Mouse (Mus musculus) liver, adult 2 months (tissue): Measurements from ENCODE around the gene Jarid2. TPM values are rescaled to one million over a fixed set of nuclear protein-coding genes. Genes with fewer than 3 reads are reported as not detected.
A peak's percentile ranks its signal among the peaks of the same experiment; 100 is the strongest.

Source experiments
- DNase-seq: peaks from one replicate; pipeline ENCODE4 v3.0.0-alpha.2; 2011; ENCODE audit warnings: low read depth, low spot score; ENCODE audit errors: extremely low read depth
- H3K27ac ChIP-seq: fragments of 200-500 bp; replicated peaks from 2 replicates; pipeline ENCODE4 v1.5.1; 2012; ENCODE audit warnings: low read depth, mild to moderate bottlenecking, control low read depth, inconsistent platforms, low read length; ENCODE audit not compliant: insufficient read depth
- H3K27me3 ChIP-seq: fragments of 200-500 bp; 2 replicates; pipeline ENCODE4 v1.6.1; 2012; ENCODE audit warnings: mild to moderate bottlenecking, moderate library complexity, low read length, inconsistent platforms; ENCODE audit not compliant: control insufficient read depth, insufficient read depth
- H3K36me3 ChIP-seq: fragments of 200-500 bp; 2 replicates; pipeline ENCODE4 v1.6.1; 2012; ENCODE audit warnings: low read length, inconsistent platforms; ENCODE audit not compliant: control insufficient read depth, insufficient read depth
- H3K4me1 ChIP-seq: fragments of 200-500 bp; 2 replicates; pipeline ENCODE4 v1.6.1; 2011; ENCODE audit warnings: low read length; ENCODE audit not compliant: control insufficient read depth, insufficient read depth
- H3K4me3 ChIP-seq: fragments of 200-500 bp; 2 replicates; pipeline ENCODE4 v1.5.1; 2011; ENCODE audit warnings: low read depth, mild to moderate bottlenecking, control low read depth, low read length, moderate library complexity; ENCODE audit not compliant: insufficient read depth
- H3K79me2 ChIP-seq: fragments of 200-500 bp; 2 replicates; pipeline ENCODE4 v1.6.1; 2012; ENCODE audit warnings: inconsistent platforms, mild to moderate bottlenecking, low read length, moderate library complexity; ENCODE audit not compliant: control insufficient read depth, insufficient read depth
- H3K9ac ChIP-seq: fragments of 200-500 bp; 2 replicates; pipeline ENCODE4 v1.6.1; 2012; ENCODE audit warnings: low read depth, mild to moderate bottlenecking, control low read depth, inconsistent platforms, low read length
- CTCF ChIP-seq: fragments of 200-500 bp; IDR thresholded peaks from 2 replicates; pipeline ENCODE4 v1.5.1; 2011; ENCODE audit warnings: low read depth, low read length, control low read depth
- POLR2A ChIP-seq: fragments of 200-500 bp; IDR thresholded peaks from 2 replicates; pipeline ENCODE4 v1.6.1; 2011; ENCODE audit warnings: low read length, control low read depth; ENCODE audit not compliant: insufficient read depth; ENCODE audit errors: extremely low read depth
- WGBS: fragments of 180-500 bp; shearing (Covaris S2); methylation state at CpG from one replicate; pipeline ENCODE4 v1.1.7; 2018; 5-methylcytosine and 5-hydroxymethylcytosine counted together
- polyA plus RNA-seq: library from polyadenylated mRNA; depleted of rRNA; stranded (reverse); fragments of >200 nt; gene quantifications from 2 replicates; pipeline ENCODE4 v1.2.3, GENCODE M21; 2012
- total RNA-seq: library from RNA; depleted of rRNA; stranded (reverse); fragments of >200 nt; gene quantifications from 2 replicates; pipeline ENCODE4 v1.2.3, GENCODE M21; 2014

Jarid2 gene
- total and polyA plus RNA-seq, 2 experiments, result 2.9 to 5.7 TPM

GRCm38 (mm10) chr13:44734441-44734840 lies 5.2 kb downstream of the Jarid2 start:
- peaks cover 11% of the 10 kb centered on the region for H3K4me1 ChIP-seq
- H3K27ac ChIP-seq, result no peak overlapping the region
- H3K4me3 ChIP-seq, result no peak overlapping the region
- TF ChIP-seq CTCF, result no peak
- no peak for TF ChIP-seq POLR2A
- no peaks in the 10 kb centered on the region for H3K27me3 ChIP-seq
- no peaks in the 10 kb centered on the region for H3K36me3 ChIP-seq
- no peak overlapping the region for H3K9ac ChIP-seq
- 72% methylated on average over 5 of the region's 5 CpGs for WGBS
- peaks cover 13% of the 10 kb centered on the region for H3K79me2 ChIP-seq
- no peak for DNase-seq

- Histone ChIP-seq H3K27ac (no peak overlapping the region), H3K27me3 (no peaks in the 10 kb centered on the region)
Observed at GRCm38 (mm10) chr13:44735088-44735690, 5.9 kb downstream of the Jarid2 start.

GRCm38 (mm10) chr13:44737297-44737696 lies 8.0 kb downstream of the Jarid2 start:
- H3K27me3 ChIP-seq, result no peaks in the 10 kb centered on the region
- H3K36me3 ChIP-seq, result no peaks in the 10 kb centered on the region
- no peak overlapping the region for H3K9ac ChIP-seq
- peaks cover 21% of the 10 kb centered on the region for H3K4me1 ChIP-seq
- 57% methylated on average over 1 of the region's 1 CpGs for WGBS
- H3K4me3 ChIP-seq, result no peak overlapping the region
- no peak overlapping the region for H3K27ac ChIP-seq
- DNase-seq, result peak; percentile 70
- TF ChIP-seq POLR2A (no peak), CTCF (no peak)
- H3K79me2 ChIP-seq, result peaks cover 38% of the 10 kb centered on the region

More at GRCm38 (mm10) chr13:44735088-44735690, 5.9 kb downstream of the Jarid2 start:
- WGBS, result 27% methylated on average over 1 of the region's 1 CpGs
- Histone ChIP-seq H3K4me3 (no peak overlapping the region), H3K4me1 (peaks cover 14% of the 10 kb centered on the region), H3K9ac (no peak overlapping the region), H3K79me2 (peaks cover 18% of the 10 kb centered on the region), H3K36me3 (no peaks in the 10 kb centered on the region)
- DNase-seq, result no peak
- TF ChIP-seq CTCF (no peak), POLR2A (no peak)

DNA sequence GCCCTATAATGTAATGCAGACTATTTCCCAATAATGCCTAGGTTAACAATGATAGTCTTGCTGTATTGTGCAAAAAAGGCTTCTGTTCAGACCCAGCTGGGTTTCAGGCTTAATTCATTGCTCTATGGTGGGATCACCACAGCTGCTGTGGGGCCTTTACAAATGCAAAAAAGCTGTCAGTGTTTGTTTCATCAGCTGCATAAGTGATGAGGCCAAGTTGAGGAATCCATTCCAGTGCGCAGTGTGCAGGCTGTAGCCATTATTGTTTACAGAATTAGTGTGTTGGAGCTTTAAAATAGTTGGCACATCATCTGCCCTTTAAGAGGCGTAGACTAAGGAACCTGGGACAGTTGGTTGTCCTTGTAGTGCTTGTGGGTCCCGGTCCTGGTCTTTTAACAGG lies 22.5 kb downstream of the Jarid2 start:
- no peaks in the 10 kb centered on the region for H3K36me3 ChIP-seq
- peaks cover under 1% of the 10 kb centered on the region; the same call in 1 of the 2 replicates for H3K4me1 ChIP-seq
- 92% methylated on average over 3 of the region's 3 CpGs for WGBS
- H3K79me2 ChIP-seq, result peaks cover 33% of the 10 kb centered on the region
- no peaks in the 10 kb centered on the region for H3K27me3 ChIP-seq
- H3K27ac ChIP-seq, result no peak overlapping the region
- H3K9ac ChIP-seq, result no peak overlapping the region
- no peak overlapping the region for H3K4me3 ChIP-seq
- DNase-seq, result no peak
- TF ChIP-seq CTCF (no peak), POLR2A (no peak)

DNA sequence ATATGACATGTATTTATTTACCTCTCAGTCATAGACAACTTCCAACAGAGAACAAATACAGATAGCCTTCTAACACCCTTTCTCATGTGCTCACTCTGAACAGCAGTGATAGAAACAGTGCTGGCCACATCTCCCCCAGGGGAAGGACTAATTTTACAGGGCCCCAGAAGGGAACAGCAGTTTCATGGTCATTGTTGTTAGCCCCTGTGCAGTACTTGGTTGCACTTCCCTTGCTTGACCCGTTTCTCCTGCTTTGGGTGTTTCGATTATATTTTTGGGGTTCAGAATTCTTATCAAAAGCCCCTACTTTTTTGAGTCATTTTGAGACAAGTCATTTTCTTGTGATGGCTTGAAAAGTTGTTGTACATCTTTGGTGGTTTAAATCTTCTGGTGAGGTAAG lies 23.9 kb downstream of the Jarid2 start:
- 95% methylated on average over 2 of the region's 2 CpGs for WGBS

GRCm38 (mm10) chr13:44755434-44755833 lies 26.2 kb downstream of the Jarid2 start:
- 71% methylated on average over 5 of the region's 5 CpGs for WGBS
- no peak overlapping the region for H3K27ac ChIP-seq
- H3K4me1 ChIP-seq, result peaks cover 2% of the 10 kb centered on the region; the same call in 1 of the 2 replicates
- H3K9ac ChIP-seq, result no peak overlapping the region
- peaks cover 29% of the 10 kb centered on the region for H3K79me2 ChIP-seq
- TF ChIP-seq POLR2A, result no peak
- no peak for TF ChIP-seq CTCF
- H3K27me3 ChIP-seq, result no peaks in the 10 kb centered on the region
- DNase-seq, result no peak
- H3K4me3 ChIP-seq, result no peak overlapping the region
- no peaks in the 10 kb centered on the region for H3K36me3 ChIP-seq

More for the DNA sequence above, 23.9 kb downstream of the Jarid2 start:
- Histone ChIP-seq H3K4me1 (peaks cover 2% of the 10 kb centered on the region; the same call in 1 of the 2 replicates), H3K27ac (no peak overlapping the region), H3K4me3 (no peak overlapping the region), H3K9ac (no peak overlapping the region), H3K36me3 (no peaks in the 10 kb centered on the region), H3K27me3 (no peaks in the 10 kb centered on the region), H3K79me2 (peaks cover 29% of the 10 kb centered on the region)
- no peak for DNase-seq
- TF ChIP-seq POLR2A (no peak), CTCF (no peak)
